Mouse (Mus musculus): ENCODE measurements around the gene Hpcal1. TPM values are rescaled to one million over a fixed set of nuclear protein-coding genes. Genes with fewer than 3 reads are reported as not detected.

Hpcal1 gene
- polyA plus RNA-seq, 1 experiment from 2014 or later, result 48.0 TPM

GRCm38 (mm10) chr12:17657561-17658195 lies 33.0 kb upstream of the Hpcal1 start:
- Histone ChIP-seq H3K4me1 (replicated peaks; ENCODE audit: control insufficient read depth, insufficient read depth, low read length) (no peaks in the 10 kb centered on the region), H3K9me3 (ENCODE audit: control insufficient read depth, low read length) (no peaks in the 10 kb centered on the region), H3K4me3 (ENCODE audit: low read depth, low read length) (no peak overlapping the region), H3K9ac (ENCODE audit: low read depth, low read length) (no peak overlapping the region), H3K27ac (ENCODE audit: low read depth, low read length) (no peak overlapping the region), H3K27me3 (ENCODE audit: control insufficient read depth, insufficient read depth, low read length) (no peaks in the 10 kb centered on the region), H3K4me2 (replicated peaks; ENCODE audit: low read depth, low read length) (no peak overlapping the region), H3K36me3 (ENCODE audit: control insufficient read depth, insufficient read depth, low read length) (no peaks in the 10 kb centered on the region)
- WGBS, result 91% methylated on average over 7 of the region's 7 CpGs
- DNase-seq (ENCODE audit: low spot score), result no peak
- no peak for ATAC-seq (ENCODE audit: low FRiP score)

DNA sequence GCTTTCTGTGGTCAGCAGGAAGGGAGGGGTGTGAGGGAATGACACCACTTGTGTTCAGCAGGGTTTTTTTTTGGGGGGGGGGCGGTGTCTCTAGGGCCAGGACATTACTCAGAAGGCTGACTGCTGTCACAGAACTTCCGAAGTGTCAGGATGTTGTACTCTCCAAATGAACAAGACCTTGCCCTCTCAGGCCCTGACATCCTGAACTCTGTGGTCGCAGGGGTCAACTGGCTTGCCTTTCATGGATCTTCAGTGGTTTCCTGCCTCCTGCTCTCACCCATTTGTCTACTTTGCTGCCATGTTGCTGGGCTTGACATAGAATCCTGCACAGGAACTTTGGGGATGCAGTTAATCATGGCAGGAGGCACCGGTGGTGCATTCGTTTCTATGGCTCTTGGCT lies 32.1 kb upstream of the Hpcal1 start:
- ATAC-seq (ENCODE audit: low FRiP score), result no peak
- no peaks in the 10 kb centered on the region for H3K9me3 ChIP-seq (ENCODE audit: control insufficient read depth, low read length)
- no peaks in the 10 kb centered on the region for H3K4me1 ChIP-seq (replicated peaks; ENCODE audit: control insufficient read depth, insufficient read depth, low read length)
- no peak overlapping the region for H3K4me3 ChIP-seq (ENCODE audit: low read depth, low read length)
- no peak overlapping the region for H3K4me2 ChIP-seq (replicated peaks; ENCODE audit: low read depth, low read length)
- DNase-seq (ENCODE audit: low spot score), result no peak
- no peaks in the 10 kb centered on the region for H3K36me3 ChIP-seq (ENCODE audit: control insufficient read depth, insufficient read depth, low read length)
- no peak overlapping the region for H3K27ac ChIP-seq (ENCODE audit: low read depth, low read length)
- H3K27me3 ChIP-seq (ENCODE audit: control insufficient read depth, insufficient read depth, low read length), result no peaks in the 10 kb centered on the region
- 72% methylated on average over 5 of the region's 5 CpGs for WGBS
- H3K9ac ChIP-seq (ENCODE audit: low read depth, low read length), result no peak overlapping the region

- H3K4me2 ChIP-seq (replicated peaks; ENCODE audit: low read depth, low read length), result no peak overlapping the region
- no peak overlapping the region for H3K4me3 ChIP-seq (ENCODE audit: low read depth, low read length)
- H3K9ac ChIP-seq (ENCODE audit: low read depth, low read length), result no peak overlapping the region
- peak; percentile 63; the same call in 1 of the 2 replicates for ATAC-seq (ENCODE audit: low FRiP score)
- H3K27me3 ChIP-seq (ENCODE audit: control insufficient read depth, insufficient read depth, low read length), result no peaks in the 10 kb centered on the region
- H3K36me3 ChIP-seq (ENCODE audit: control insufficient read depth, insufficient read depth, low read length), result no peaks in the 10 kb centered on the region
- 14% methylated on average over 4 of the region's 4 CpGs for WGBS
- DNase-seq (ENCODE audit: low spot score), result peak; percentile 43
- no peaks in the 10 kb centered on the region for H3K9me3 ChIP-seq (ENCODE audit: control insufficient read depth, low read length)
- no peaks in the 10 kb centered on the region for H3K4me1 ChIP-seq (replicated peaks; ENCODE audit: control insufficient read depth, insufficient read depth, low read length)
- H3K27ac ChIP-seq (ENCODE audit: low read depth, low read length), result no peak overlapping the region
Measured at GRCm38 (mm10) chr12:17661483-17661920, 29.2 kb upstream of the Hpcal1 start.

DNA sequence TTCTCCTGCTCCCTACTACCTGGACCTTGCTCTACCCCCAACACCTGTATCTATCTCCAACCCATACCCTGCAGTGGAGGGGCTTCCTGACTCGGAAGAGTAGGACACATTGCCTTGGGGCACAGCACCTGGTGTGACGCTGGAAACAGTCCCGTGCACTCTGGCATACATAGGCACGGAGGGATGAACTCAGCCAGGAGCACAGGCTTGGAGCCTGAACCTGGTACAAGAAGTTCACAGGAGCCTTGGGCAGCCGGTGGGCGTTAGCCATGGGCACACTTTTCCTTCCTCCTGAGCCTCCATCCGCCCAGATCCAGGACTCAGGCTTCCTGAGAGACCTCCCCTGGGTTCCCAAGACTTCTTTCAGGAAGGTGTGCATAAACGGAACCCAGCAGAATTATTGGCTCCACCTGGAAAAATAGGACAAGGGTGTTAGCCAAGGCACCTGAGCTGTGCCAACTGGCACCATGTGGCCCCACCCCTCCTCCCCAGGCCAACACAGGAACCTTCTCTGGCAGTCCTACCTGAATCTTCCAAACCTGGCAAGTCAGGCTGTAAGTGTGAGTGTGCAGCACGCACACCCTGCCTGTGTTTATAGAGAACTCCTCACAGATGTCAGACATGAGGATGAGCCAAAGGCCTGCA lies 26.5 kb upstream of the Hpcal1 start:
- Histone ChIP-seq H3K36me3 (ENCODE audit: control insufficient read depth, insufficient read depth, low read length) (no peaks in the 10 kb centered on the region), H3K27ac (ENCODE audit: low read depth, low read length) (no peak overlapping the region), H3K9me3 (ENCODE audit: control insufficient read depth, low read length) (no peaks in the 10 kb centered on the region), H3K9ac (ENCODE audit: low read depth, low read length) (no peak overlapping the region), H3K27me3 (ENCODE audit: control insufficient read depth, insufficient read depth, low read length) (no peaks in the 10 kb centered on the region), H3K4me3 (ENCODE audit: low read depth, low read length) (no peak overlapping the region), H3K4me2 (replicated peaks; ENCODE audit: low read depth, low read length) (no peak overlapping the region), H3K4me1 (replicated peaks; ENCODE audit: control insufficient read depth, insufficient read depth, low read length) (no peaks in the 10 kb centered on the region)
- ATAC-seq (ENCODE audit: low FRiP score) (no peak), DNase-seq (ENCODE audit: low spot score) (no peak)
- WGBS, result 86% methylated on average over 9 of the region's 9 CpGs

GRCm38 (mm10) chr12:17665906-17666326 lies 24.7 kb upstream of the Hpcal1 start:
- H3K9ac ChIP-seq (ENCODE audit: low read depth, low read length), result no peak overlapping the region
- DNase-seq (ENCODE audit: low spot score) (no peak), ATAC-seq (ENCODE audit: low FRiP score) (no peak)

GRCm38 (mm10) chr12:17666616-17667015 lies 24.0 kb upstream of the Hpcal1 start:
- 83% methylated on average over 2 of the region's 2 CpGs for WGBS
- Histone ChIP-seq H3K27me3 (ENCODE audit: control insufficient read depth, insufficient read depth, low read length) (no peaks in the 10 kb centered on the region), H3K9me3 (ENCODE audit: control insufficient read depth, low read length) (no peaks in the 10 kb centered on the region), H3K4me3 (ENCODE audit: low read depth, low read length) (no peak overlapping the region), H3K4me1 (replicated peaks; ENCODE audit: control insufficient read depth, insufficient read depth, low read length) (no peaks in the 10 kb centered on the region), H3K9ac (ENCODE audit: low read depth, low read length) (no peak overlapping the region), H3K4me2 (replicated peaks; ENCODE audit: low read depth, low read length) (no peak overlapping the region), H3K36me3 (ENCODE audit: control insufficient read depth, insufficient read depth, low read length) (no peaks in the 10 kb centered on the region), H3K27ac (ENCODE audit: low read depth, low read length) (no peak overlapping the region)
- no peak for ATAC-seq (ENCODE audit: low FRiP score)
- DNase-seq (ENCODE audit: low spot score), result no peak

More at GRCm38 (mm10) chr12:17665906-17666326, 24.7 kb upstream of the Hpcal1 start:
- Histone ChIP-seq H3K27me3 (ENCODE audit: control insufficient read depth, insufficient read depth, low read length) (no peaks in the 10 kb centered on the region), H3K27ac (ENCODE audit: low read depth, low read length) (no peak overlapping the region), H3K36me3 (ENCODE audit: control insufficient read depth, insufficient read depth, low read length) (no peaks in the 10 kb centered on the region), H3K9me3 (ENCODE audit: control insufficient read depth, low read length) (no peaks in the 10 kb centered on the region), H3K4me3 (ENCODE audit: low read depth, low read length) (no peak overlapping the region), H3K4me1 (replicated peaks; ENCODE audit: control insufficient read depth, insufficient read depth, low read length) (no peaks in the 10 kb centered on the region), H3K4me2 (replicated peaks; ENCODE audit: low read depth, low read length) (no peak overlapping the region)
- 59% methylated on average over 7 of the region's 7 CpGs for WGBS

DNA sequence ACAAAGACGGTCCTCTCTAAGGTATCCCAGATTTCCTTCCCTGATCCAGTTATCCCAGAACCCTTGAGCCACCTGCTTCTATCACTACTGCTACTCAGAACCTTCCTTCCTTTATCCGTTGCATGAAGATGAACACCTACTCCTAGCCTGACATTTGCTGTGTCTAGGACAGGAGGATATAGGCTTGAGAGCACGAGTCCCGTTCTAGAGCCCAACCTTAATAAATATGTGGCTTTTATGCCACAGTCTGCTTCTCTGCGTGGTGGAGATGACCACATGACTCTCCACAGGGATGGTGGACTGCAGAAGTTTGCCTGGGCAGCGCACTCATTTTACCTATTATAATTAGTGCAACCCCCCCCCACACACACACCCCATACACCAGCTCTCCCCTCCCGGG lies 16.9 kb upstream of the Hpcal1 start:
- no peaks in the 10 kb centered on the region for H3K9me3 ChIP-seq (ENCODE audit: control insufficient read depth, low read length)
- ATAC-seq (ENCODE audit: low FRiP score), result no peak
- H3K4me2 ChIP-seq (replicated peaks; ENCODE audit: low read depth, low read length), result no peak overlapping the region
- H3K4me1 ChIP-seq (replicated peaks; ENCODE audit: control insufficient read depth, insufficient read depth, low read length), result no peaks in the 10 kb centered on the region
- no peak overlapping the region for H3K4me3 ChIP-seq (ENCODE audit: low read depth, low read length)
- no peaks in the 10 kb centered on the region for H3K27me3 ChIP-seq (ENCODE audit: control insufficient read depth, insufficient read depth, low read length)
- no peak overlapping the region for H3K27ac ChIP-seq (ENCODE audit: low read depth, low read length)
- no peak for DNase-seq (ENCODE audit: low spot score)
- WGBS, result 68% methylated on average over 7 of the region's 7 CpGs
- no peak overlapping the region for H3K9ac ChIP-seq (ENCODE audit: low read depth, low read length)
- no peaks in the 10 kb centered on the region for H3K36me3 ChIP-seq (ENCODE audit: control insufficient read depth, insufficient read depth, low read length)

DNA sequence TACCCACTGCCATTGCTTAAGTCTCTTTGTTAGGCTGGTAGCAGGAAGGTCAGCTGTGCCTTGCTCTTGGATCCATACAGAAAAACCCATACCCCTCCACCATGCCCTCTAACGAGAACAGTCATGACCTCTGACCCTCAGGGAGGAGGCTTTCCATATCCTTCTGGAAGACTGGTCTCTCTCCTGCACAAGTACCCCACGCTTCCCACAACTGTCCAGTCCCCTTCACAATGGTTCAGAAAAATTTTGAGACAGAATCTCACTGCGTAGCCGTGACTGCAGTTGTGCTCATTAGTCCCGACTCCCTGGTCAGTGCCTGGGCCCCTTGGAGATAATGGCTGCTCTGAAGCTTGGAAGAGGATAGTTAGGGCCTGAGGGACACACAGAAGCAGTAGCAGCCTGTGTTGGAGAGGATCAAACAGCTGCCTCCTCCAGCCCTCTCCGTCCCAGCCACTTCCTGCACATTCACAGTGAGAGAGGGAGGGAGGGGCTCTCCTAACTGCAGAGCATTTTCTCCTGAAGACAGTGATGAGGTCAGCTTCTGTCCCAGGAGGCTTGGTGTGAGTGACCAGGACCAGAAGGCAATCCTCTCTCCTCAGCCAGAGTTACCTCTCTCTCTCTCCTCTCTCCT lies 16.4 kb upstream of the Hpcal1 start:
- Histone ChIP-seq H3K4me1 (replicated peaks; ENCODE audit: control insufficient read depth, insufficient read depth, low read length) (no peaks in the 10 kb centered on the region), H3K4me2 (replicated peaks; ENCODE audit: low read depth, low read length) (no peak overlapping the region), H3K9ac (ENCODE audit: low read depth, low read length) (no peak overlapping the region), H3K27me3 (ENCODE audit: control insufficient read depth, insufficient read depth, low read length) (no peaks in the 10 kb centered on the region), H3K9me3 (ENCODE audit: control insufficient read depth, low read length) (no peaks in the 10 kb centered on the region), H3K36me3 (ENCODE audit: control insufficient read depth, insufficient read depth, low read length) (no peaks in the 10 kb centered on the region), H3K4me3 (ENCODE audit: low read depth, low read length) (no peak overlapping the region), H3K27ac (ENCODE audit: low read depth, low read length) (no peak overlapping the region)
- DNase-seq (ENCODE audit: low spot score), result no peak
- 45% methylated on average over 6 of the region's 6 CpGs for WGBS
- no peak for ATAC-seq (ENCODE audit: low FRiP score)

DNA sequence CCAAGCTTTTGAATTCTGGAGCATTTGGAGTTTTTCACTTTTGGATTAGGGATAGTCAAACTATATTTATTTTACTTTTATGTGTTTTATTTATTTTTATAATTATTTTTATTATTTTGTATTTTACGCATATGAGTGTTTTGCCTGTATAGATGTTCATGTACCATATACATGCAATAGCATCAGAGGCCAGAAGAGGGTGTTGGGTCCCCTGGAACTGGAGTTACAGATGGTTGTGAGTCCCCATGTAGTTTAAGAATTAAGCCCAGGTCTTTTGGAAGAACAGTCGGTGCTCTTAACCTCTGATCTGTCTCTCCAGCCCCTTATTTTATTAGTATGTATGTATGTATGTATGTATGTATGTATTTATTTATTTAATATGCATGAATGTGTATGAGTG lies 12.9 kb upstream of the Hpcal1 start:
- Histone ChIP-seq H3K27ac (ENCODE audit: low read depth, low read length) (no peak overlapping the region), H3K4me3 (ENCODE audit: low read depth, low read length) (no peak overlapping the region), H3K4me2 (replicated peaks; ENCODE audit: low read depth, low read length) (no peak overlapping the region), H3K4me1 (replicated peaks; ENCODE audit: control insufficient read depth, insufficient read depth, low read length) (no peaks in the 10 kb centered on the region), H3K9me3 (ENCODE audit: control insufficient read depth, low read length) (no peaks in the 10 kb centered on the region), H3K9ac (ENCODE audit: low read depth, low read length) (no peak overlapping the region), H3K27me3 (ENCODE audit: control insufficient read depth, insufficient read depth, low read length) (no peaks in the 10 kb centered on the region), H3K36me3 (ENCODE audit: control insufficient read depth, insufficient read depth, low read length) (no peaks in the 10 kb centered on the region)
- 82% methylated on average over 2 of the region's 2 CpGs for WGBS
- ATAC-seq (ENCODE audit: low FRiP score) (no peak), DNase-seq (ENCODE audit: low spot score) (no peak)

Data from hindbrain, embryonic 11.5 days (tissue).